Mouse (Mus musculus) frontal cortex, postnatal 10 days (tissue): ENCODE data around the gene Eprs.
A peak's percentile ranks its signal among the peaks of the same experiment; 100 is the strongest.

Source experiments
- DNase-seq, 2 experiments: peaks; one replicate each; pipeline ENCODE4 v3.0.0; 2022; ENCODE audit warnings: low spot score in 2 of 2, mixed read lengths in 1 of 2

Gene Eprs

DNA sequence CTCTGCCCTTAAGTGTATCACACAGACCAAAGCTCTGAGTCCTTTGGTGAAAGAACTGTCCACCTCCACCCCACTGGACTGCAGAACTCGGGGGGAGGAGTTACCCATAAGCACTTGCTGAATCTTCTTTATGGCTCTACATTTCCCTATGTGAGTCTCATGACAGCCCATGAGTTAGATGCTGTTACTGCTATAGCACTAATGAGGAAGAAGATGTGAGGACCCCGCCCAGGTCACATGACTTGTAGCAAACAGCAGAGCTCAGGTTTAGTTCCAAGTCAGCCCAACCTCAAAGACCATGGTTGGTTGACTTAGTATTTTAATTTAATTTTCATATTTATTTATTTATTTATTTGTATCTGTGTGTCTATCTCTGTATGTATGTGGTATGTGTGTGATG lies 86.9 kb downstream of the Eprs start:
- no peak for DNase-seq

DNA sequence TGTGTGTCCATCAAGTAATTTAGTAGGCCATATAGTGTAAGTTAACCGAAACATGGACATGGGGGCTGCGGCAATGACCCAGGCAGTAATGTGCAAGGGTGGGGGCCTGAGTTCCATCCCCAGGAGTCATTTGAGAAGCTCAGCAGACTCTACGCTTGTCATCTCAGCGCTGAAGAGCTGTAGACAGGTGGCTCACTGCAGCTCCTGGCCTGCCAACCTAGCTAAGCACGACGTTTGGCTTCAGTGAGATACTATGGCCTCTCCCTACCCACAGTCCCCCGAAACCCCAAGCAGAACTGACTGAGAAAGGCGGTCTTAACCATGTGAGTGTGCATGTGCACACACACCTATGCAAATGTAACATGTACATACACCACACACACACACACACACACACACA lies 88.2 kb downstream of the Eprs start:
- DNase-seq: no peak

DNA sequence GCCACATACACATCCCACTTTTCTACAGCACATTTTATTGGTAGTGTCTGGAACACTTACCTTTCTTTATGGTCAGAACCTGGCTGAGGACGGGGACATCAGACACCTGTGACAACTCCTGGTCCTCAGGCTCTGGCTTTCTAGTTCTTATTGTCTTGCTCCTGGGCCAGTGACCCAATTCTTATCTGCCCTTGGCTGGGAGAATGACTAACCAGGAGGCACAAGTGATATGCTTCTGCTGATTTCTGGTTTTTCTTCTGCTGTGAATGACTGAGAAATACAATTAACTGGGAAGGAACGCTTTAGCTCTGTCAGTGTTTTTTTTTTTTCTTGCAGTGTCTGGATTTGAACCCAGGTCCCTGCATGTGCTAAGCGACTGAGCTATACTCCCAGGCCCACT lies 88.7 kb downstream of the Eprs start:
- no peak for DNase-seq

- no peak for DNase-seq
Measured at GRCm38 (mm10) chr1:185452461-185452860, 89.6 kb downstream of the Eprs start.

- DNase-seq: no peak
Measured at GRCm38 (mm10) chr1:185454144-185454543, 91.3 kb downstream of the Eprs start.

DNA sequence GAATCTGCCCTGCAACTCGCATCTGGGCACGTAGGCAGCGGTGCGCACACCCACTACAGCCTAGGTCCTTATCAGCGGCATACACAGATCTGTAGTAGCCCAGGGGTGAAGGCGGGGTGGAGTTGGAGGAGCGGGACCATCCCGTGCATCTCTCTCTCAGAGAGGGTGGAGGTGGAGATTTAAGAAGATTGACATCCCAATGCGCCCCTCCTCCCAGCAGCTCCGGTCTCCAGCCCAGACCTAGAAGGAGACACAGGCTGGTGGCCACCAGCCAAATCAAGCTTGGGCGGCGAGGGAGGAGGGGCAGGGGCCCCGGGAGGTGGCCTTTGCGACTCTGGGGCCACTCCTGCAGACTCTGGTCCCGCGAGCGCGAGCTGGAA lies 91.7 kb downstream of the Eprs start, which contains the start of gene Slc30a10:
TSS of gene Slc30a10 (plus strand) at position 274 of the 380 bp plus-strand sequence.
- peak; percentile 67 to 72 for DNase-seq

DNA sequence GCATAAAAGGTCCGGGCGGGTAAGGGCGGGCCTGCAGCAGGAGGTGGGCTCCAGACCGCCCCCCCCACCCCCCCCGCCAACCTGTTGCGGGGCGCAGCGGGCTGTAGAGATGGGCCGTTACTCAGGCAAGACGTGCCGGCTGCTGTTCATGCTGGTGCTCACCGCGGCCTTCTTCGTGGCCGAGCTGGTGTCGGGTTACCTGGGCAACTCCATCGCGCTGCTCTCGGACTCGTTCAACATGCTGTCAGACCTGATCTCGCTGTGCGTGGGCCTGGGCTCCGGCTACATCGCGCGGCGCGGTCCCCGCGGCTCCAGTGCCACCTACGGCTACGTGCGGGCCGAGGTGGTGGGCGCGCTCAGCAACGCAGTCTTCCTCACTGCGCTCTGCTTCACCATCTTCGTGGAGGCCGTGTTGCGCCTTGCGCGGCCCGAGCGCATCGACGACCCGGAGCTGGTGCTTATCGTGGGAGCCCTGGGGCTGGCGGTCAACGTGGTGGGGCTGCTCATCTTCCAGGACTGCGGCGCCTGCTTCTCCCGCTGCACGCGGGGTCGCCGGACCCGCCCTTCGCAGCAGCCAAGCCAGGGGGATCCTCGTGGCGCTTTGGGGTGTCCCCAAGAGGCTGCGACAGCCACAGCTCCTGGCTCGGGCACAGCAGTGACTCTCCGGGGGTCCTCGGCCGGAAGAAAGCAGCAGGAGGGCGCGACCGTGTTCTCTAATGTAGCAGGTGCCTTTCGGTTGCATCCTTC lies 92.3 kb downstream of the Eprs start:
- peak; percentile 44 to 50 for DNase-seq

GRCm38 (mm10) chr1:185456327-185456726 lies 93.5 kb downstream of the Eprs start:
- DNase-seq: no peak

DNA sequence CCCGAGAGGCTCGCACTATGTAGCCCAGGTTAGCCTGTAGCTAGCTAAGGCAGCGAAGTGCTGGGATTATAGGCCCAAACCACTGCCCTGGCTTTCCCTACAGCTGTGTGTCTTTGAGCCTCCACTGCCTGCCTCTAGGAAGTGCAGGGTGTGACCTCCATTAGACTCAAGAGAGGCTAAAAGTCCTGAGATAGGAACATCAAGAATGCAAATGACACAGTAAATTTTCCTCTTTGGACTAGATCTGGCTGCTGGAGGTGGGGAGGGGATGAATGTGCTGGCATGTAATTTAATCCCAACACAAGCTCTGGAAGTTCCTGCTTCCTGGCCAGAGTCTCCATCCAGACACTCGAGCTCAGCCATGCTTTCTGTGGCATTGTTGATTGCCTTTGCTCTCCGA lies 97.3 kb downstream of the Eprs start:
- no peak for DNase-seq

DNA sequence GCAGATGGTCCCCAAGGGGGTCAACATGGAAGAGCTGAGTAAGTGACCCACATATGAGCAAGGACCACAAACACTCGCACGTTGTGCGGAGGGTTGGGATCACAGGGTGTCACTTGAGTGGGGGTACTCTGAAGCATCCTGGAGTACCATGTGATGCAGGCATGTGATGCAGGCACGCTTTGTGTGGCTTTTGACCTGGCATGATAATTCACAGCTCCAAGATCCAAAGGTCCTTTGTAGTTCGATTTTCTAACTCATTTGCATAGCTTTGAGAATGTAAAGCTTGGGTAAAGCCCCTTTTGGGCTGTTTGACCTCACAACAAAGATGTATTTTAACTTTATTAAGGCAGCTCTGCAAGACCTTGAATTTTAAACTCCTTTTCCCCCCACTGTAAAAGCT lies 100.0 kb downstream of the Eprs start:
- no peak for DNase-seq

GRCm38 (mm10) chr1:185469551-185470021 lies 106.7 kb downstream of the Eprs start:
- DNase-seq: no peak

DNA sequence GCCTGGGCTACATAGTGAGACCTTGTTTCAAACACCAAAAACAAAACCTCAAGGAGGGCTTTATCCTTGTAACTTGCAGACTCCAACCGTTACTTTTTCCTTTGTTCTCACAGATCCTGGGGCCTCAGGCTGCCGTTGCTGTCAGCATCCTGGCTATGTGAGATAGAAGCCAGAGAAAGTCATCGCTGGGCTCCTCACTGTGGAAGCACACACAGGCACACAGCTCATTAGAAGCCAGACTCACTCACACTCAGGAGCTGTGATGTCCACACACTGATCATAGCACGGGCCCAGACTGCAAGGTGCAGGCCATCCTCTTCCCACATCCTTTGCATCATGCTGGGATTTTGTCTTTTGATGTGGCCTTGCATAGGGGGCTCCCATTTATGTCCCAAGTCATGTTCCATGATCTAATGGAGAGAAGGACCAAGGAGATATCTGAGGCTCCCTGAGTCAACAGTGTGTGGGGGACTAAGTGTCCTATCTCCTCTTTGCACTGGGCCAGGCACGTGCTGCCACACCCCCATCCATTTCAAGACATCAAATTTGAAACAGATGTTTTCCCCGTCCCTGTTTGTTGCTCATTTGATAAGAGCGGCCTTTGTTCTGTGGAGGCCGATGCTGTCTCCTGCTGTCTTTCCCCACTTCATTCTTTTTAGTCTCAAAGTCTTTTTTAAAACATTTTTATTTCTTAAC lies 109.3 kb downstream of the Eprs start:
- DNase-seq: no peak

GRCm38 (mm10) chr1:185472730-185473129 lies 109.9 kb downstream of the Eprs start:
- no peak for DNase-seq

GRCm38 (mm10) chr1:185473437-185473836 lies 110.6 kb downstream of the Eprs start:
- no peak for DNase-seq
